Mouse (Mus musculus): ENCODE measurements around the gene Sept9. TPM values are rescaled to one million over a fixed set of nuclear protein-coding genes. Genes with fewer than 3 reads are reported as not detected.

The Sept9 gene
- polyA plus RNA-seq, 1 experiment, result 12.2 TPM

- Histone ChIP-seq H3K4me1 (ENCODE audit: control insufficient read depth, insufficient read depth, low read length) (peaks cover 18% of the 10 kb centered on the region), H3K27me3 (ENCODE audit: control insufficient read depth, insufficient read depth, low read length) (no peaks in the 10 kb centered on the region), H3K4me3 (ENCODE audit: control insufficient read depth, low read depth, low read length) (no peak overlapping the region), H3K36me3 (ENCODE audit: control insufficient read depth, insufficient read depth, low read length) (no peaks in the 10 kb centered on the region), H3K27ac (ENCODE audit: control insufficient read depth, insufficient read depth, low read depth, low read length) (no peak overlapping the region)
- TF ChIP-seq CTCF (IDR thresholded peaks at IDR 0.05; ENCODE audit: control insufficient read depth, insufficient read depth, insufficient replicate concordance, low read depth, low read length) (no peak), POLR2A (IDR thresholded peaks at IDR 0.05; ENCODE audit: control insufficient read depth, low read depth, low read length) (no peak)
These were observed 70.5 kb downstream of the Sept9 start for GRCm38 (mm10) chr11:117269946-117270345.

GRCm38 (mm10) chr11:117274973-117275372, 75.5 kb downstream of the Sept9 start:
- TF ChIP-seq POLR2A (IDR thresholded peaks at IDR 0.05; ENCODE audit: control insufficient read depth, low read depth, low read length), result no peak
- TF ChIP-seq CTCF (IDR thresholded peaks at IDR 0.05; ENCODE audit: control insufficient read depth, insufficient read depth, insufficient replicate concordance, low read depth, low read length), result no peak
- Histone ChIP-seq H3K36me3 (ENCODE audit: control insufficient read depth, insufficient read depth, low read length) (no peaks in the 10 kb centered on the region), H3K27me3 (ENCODE audit: control insufficient read depth, insufficient read depth, low read length) (no peaks in the 10 kb centered on the region), H3K27ac (ENCODE audit: control insufficient read depth, insufficient read depth, low read depth, low read length) (no peak overlapping the region), H3K4me1 (ENCODE audit: control insufficient read depth, insufficient read depth, low read length) (peaks cover 10% of the 10 kb centered on the region), H3K4me3 (ENCODE audit: control insufficient read depth, low read depth, low read length) (no peak overlapping the region)

GRCm38 (mm10) chr11:117275999-117276398, 76.5 kb downstream of the Sept9 start:
- H3K36me3 ChIP-seq (ENCODE audit: control insufficient read depth, insufficient read depth, low read length), result no peaks in the 10 kb centered on the region
- no peak overlapping the region for H3K4me3 ChIP-seq (ENCODE audit: control insufficient read depth, low read depth, low read length)
- no peaks in the 10 kb centered on the region for H3K27me3 ChIP-seq (ENCODE audit: control insufficient read depth, insufficient read depth, low read length)
- TF ChIP-seq CTCF (IDR thresholded peaks at IDR 0.05; ENCODE audit: control insufficient read depth, insufficient read depth, insufficient replicate concordance, low read depth, low read length), result no peak
- H3K4me1 ChIP-seq (ENCODE audit: control insufficient read depth, insufficient read depth, low read length), result peaks cover 12% of the 10 kb centered on the region
- H3K27ac ChIP-seq (ENCODE audit: control insufficient read depth, insufficient read depth, low read depth, low read length), result peak overlapping the region; percentile 8; the same call in 1 of the 2 replicates

- Histone ChIP-seq H3K36me3 (ENCODE audit: control insufficient read depth, insufficient read depth, low read length) (no peaks in the 10 kb centered on the region), H3K27ac (ENCODE audit: control insufficient read depth, insufficient read depth, low read depth, low read length) (no peak overlapping the region), H3K4me3 (ENCODE audit: control insufficient read depth, low read depth, low read length) (no peak overlapping the region), H3K4me1 (ENCODE audit: control insufficient read depth, insufficient read depth, low read length) (peaks cover 12% of the 10 kb centered on the region), H3K27me3 (ENCODE audit: control insufficient read depth, insufficient read depth, low read length) (no peaks in the 10 kb centered on the region)
- TF ChIP-seq POLR2A (IDR thresholded peaks at IDR 0.05; ENCODE audit: control insufficient read depth, low read depth, low read length) (no peak), CTCF (IDR thresholded peaks at IDR 0.05; ENCODE audit: control insufficient read depth, insufficient read depth, insufficient replicate concordance, low read depth, low read length) (no peak)
These were observed 77.5 kb downstream of the Sept9 start for GRCm38 (mm10) chr11:117276946-117277345.

- peaks cover 12% of the 10 kb centered on the region for H3K4me1 ChIP-seq (ENCODE audit: control insufficient read depth, insufficient read depth, low read length)
- H3K27ac ChIP-seq (ENCODE audit: control insufficient read depth, insufficient read depth, low read depth, low read length), result no peak overlapping the region
These were observed 78.7 kb downstream of the Sept9 start for GRCm38 (mm10) chr11:117278113-117278512.

GRCm38 (mm10) chr11:117278514-117278913, 79.1 kb downstream of the Sept9 start:
- Histone ChIP-seq H3K27ac (ENCODE audit: control insufficient read depth, insufficient read depth, low read depth, low read length) (no peak overlapping the region), H3K4me1 (ENCODE audit: control insufficient read depth, insufficient read depth, low read length) (peaks cover 12% of the 10 kb centered on the region), H3K27me3 (ENCODE audit: control insufficient read depth, insufficient read depth, low read length) (no peaks in the 10 kb centered on the region), H3K36me3 (ENCODE audit: control insufficient read depth, insufficient read depth, low read length) (no peaks in the 10 kb centered on the region), H3K4me3 (ENCODE audit: control insufficient read depth, low read depth, low read length) (no peak overlapping the region)
- no peak for TF ChIP-seq CTCF (IDR thresholded peaks at IDR 0.05; ENCODE audit: control insufficient read depth, insufficient read depth, insufficient replicate concordance, low read depth, low read length)

More at GRCm38 (mm10) chr11:117278113-117278512, 78.7 kb downstream of the Sept9 start:
- TF ChIP-seq POLR2A (IDR thresholded peaks at IDR 0.05; ENCODE audit: control insufficient read depth, low read depth, low read length) (no peak), CTCF (IDR thresholded peaks at IDR 0.05; ENCODE audit: control insufficient read depth, insufficient read depth, insufficient replicate concordance, low read depth, low read length) (no peak)
- Histone ChIP-seq H3K36me3 (ENCODE audit: control insufficient read depth, insufficient read depth, low read length) (no peaks in the 10 kb centered on the region), H3K27me3 (ENCODE audit: control insufficient read depth, insufficient read depth, low read length) (no peaks in the 10 kb centered on the region), H3K4me3 (ENCODE audit: control insufficient read depth, low read depth, low read length) (no peak overlapping the region)

- Histone ChIP-seq H3K4me1 (ENCODE audit: control insufficient read depth, insufficient read depth, low read length) (peaks cover 16% of the 10 kb centered on the region), H3K27ac (ENCODE audit: control insufficient read depth, insufficient read depth, low read depth, low read length) (no peak overlapping the region), H3K4me3 (ENCODE audit: control insufficient read depth, low read depth, low read length) (no peak overlapping the region), H3K36me3 (ENCODE audit: control insufficient read depth, insufficient read depth, low read length) (no peaks in the 10 kb centered on the region), H3K27me3 (ENCODE audit: control insufficient read depth, insufficient read depth, low read length) (no peaks in the 10 kb centered on the region)
- TF ChIP-seq POLR2A (IDR thresholded peaks at IDR 0.05; ENCODE audit: control insufficient read depth, low read depth, low read length) (no peak), CTCF (IDR thresholded peaks at IDR 0.05; ENCODE audit: control insufficient read depth, insufficient read depth, insufficient replicate concordance, low read depth, low read length) (no peak)
These were observed 80.5 kb downstream of the Sept9 start for GRCm38 (mm10) chr11:117279993-117280392.
